Mouse (Mus musculus): ENCODE measurements around the gene Nadk. TPM values are rescaled to one million over a fixed set of nuclear protein-coding genes. Genes with fewer than 3 reads are reported as not detected.

The Nadk gene
- polyA plus RNA-seq (2017; shearing (Covaris generic)), result 103 TPM

GRCm38 (mm10) chr4:155561661-155562442 lies at the start of gene Nadk:
Gene Nadk (plus strand): TSS chr4:155562378.

GRCm38 (mm10) chr4:155601091-155601996 lies 39.2 kb downstream of the Nadk start, which contains the start of gene Slc35e2:
Gene Slc35e2 (plus strand): TSS chr4:155601416.

GRCm38 (mm10) chr4:155624338-155625291 lies 62.4 kb downstream of the Nadk start, which contains the start of gene Cdk11b:
Gene Cdk11b (plus strand): TSS chr4:155624854.

Other genes with a start within 250 kb of the Nadk start
- gene Prkcz, start 201.0 kb upstream of the Nadk start, polyA plus RNA-seq (2017; shearing (Covaris generic)), result 34.2 TPM
- gene Gabrd, start 164.3 kb upstream of the Nadk start, polyA plus RNA-seq (2017; shearing (Covaris generic)), result 2.0 TPM
- 5.1 TPM for gene Cfap74, start 153.2 kb upstream of the Nadk start, polyA plus RNA-seq (2017; shearing (Covaris generic))
- not detected for gene Tmem52, start 93.3 kb upstream of the Nadk start, polyA plus RNA-seq (2017; shearing (Covaris generic))
- 23.7 TPM for gene Gnb1, start 71.0 kb upstream of the Nadk start, polyA plus RNA-seq (2017; shearing (Covaris generic))
- 11.9 TPM for gene Slc35e2, start 39.0 kb downstream of the Nadk start, polyA plus RNA-seq (2017; shearing (Covaris generic))
- 160 TPM for gene Cdk11b, start 62.5 kb downstream of the Nadk start, polyA plus RNA-seq (2017; shearing (Covaris generic))
- gene Gm10563, start 83.0 kb downstream of the Nadk start, polyA plus RNA-seq (2017; shearing (Covaris generic)), result not detected
- gene Mmp23, start 91.0 kb downstream of the Nadk start, polyA plus RNA-seq (2017; shearing (Covaris generic)), result 0.19 TPM
- gene Mib2, start 106.8 kb downstream of the Nadk start, polyA plus RNA-seq (2017; shearing (Covaris generic)), result 30.9 TPM
- 0.72 TPM for gene Fndc10, start 132.0 kb downstream of the Nadk start, polyA plus RNA-seq (2017; shearing (Covaris generic))
- gene Ssu72, start 142.4 kb downstream of the Nadk start, polyA plus RNA-seq (2017; shearing (Covaris generic)), result 160 TPM
- 0.15 TPM for gene Tmem240, start 172.4 kb downstream of the Nadk start, polyA plus RNA-seq (2017; shearing (Covaris generic))
- 28.3 TPM for gene Atad3a, start 198.7 kb downstream of the Nadk start, polyA plus RNA-seq (2017; shearing (Covaris generic))
- 0.10 TPM for gene Vwa1, start 212.3 kb downstream of the Nadk start, polyA plus RNA-seq (2017; shearing (Covaris generic))
- gene Tmem88b, start 223.5 kb downstream of the Nadk start, polyA plus RNA-seq (2017; shearing (Covaris generic)), result not detected
- gene Ankrd65, start 228.1 kb downstream of the Nadk start, polyA plus RNA-seq (2017; shearing (Covaris generic)), result not detected
- 151 TPM for gene Mrpl20, start 240.5 kb downstream of the Nadk start, polyA plus RNA-seq (2017; shearing (Covaris generic))

All from CD4-positive, CD25-positive, alpha-beta regulatory T cell, adult 9 weeks (primary cell).